Mouse (Mus musculus): ENCODE measurements around the gene Gm28048.

Gm28048 gene

GRCm38 (mm10) chr11:22981984-22982757 is at the start of gene Gm28048, which contains the start of gene Commd1:
Gene Gm28048, minus strand, starts transcription at chr11:22982090.
Gene Commd1, minus strand, starts transcription at chr11:22982382.
- in situ Hi-C loops (cut with MboI): no loop called here

- in situ Hi-C loops (cut with MboI): no loop called here
Observed at GRCm38 (mm10) chr11:23029399-23029798, 47.5 kb upstream of the Gm28048 start.

- in situ Hi-C loops (cut with MboI): no loop called here
Observed at GRCm38 (mm10) chr11:23028957-23029356, 47.1 kb upstream of the Gm28048 start.

GRCm38 (mm10) chr11:23024169-23024568 is 42.3 kb upstream of the Gm28048 start:
- in situ Hi-C loops (cut with MboI): no loop called here

- in situ Hi-C loops (cut with MboI): no loop called here
Observed at GRCm38 (mm10) chr11:23023155-23023554, 41.3 kb upstream of the Gm28048 start.

GRCm38 (mm10) chr11:23020841-23021240 is 39.0 kb upstream of the Gm28048 start:
- in situ Hi-C loops (cut with MboI): no loop called here

GRCm38 (mm10) chr11:23020116-23020770 is 38.4 kb upstream of the Gm28048 start:
- in situ Hi-C loops (cut with MboI): no loop called here

GRCm38 (mm10) chr11:23017943-23018342 is 36.1 kb upstream of the Gm28048 start:
- in situ Hi-C loops (cut with MboI): no loop called here

- in situ Hi-C loops (cut with MboI): no loop called here
Observed at GRCm38 (mm10) chr11:23014996-23015395, 33.1 kb upstream of the Gm28048 start.

- in situ Hi-C loops (cut with MboI): no loop called here
Observed at GRCm38 (mm10) chr11:23013580-23014294, 31.8 kb upstream of the Gm28048 start.

- in situ Hi-C loops (cut with MboI): no loop called here
Observed at GRCm38 (mm10) chr11:23013096-23013495, 31.2 kb upstream of the Gm28048 start.

- in situ Hi-C loops (cut with MboI): loop anchor here (10.0 kb wide), 1 partner anchor 256 kb away; no protein-coding TSS in a partner anchor
Observed at GRCm38 (mm10) chr11:23008824-23009200, 26.9 kb upstream of the Gm28048 start.

GRCm38 (mm10) chr11:23008181-23008823 is 26.4 kb upstream of the Gm28048 start:
- in situ Hi-C loops (cut with MboI): loop anchor here (10.0 kb wide), 1 partner anchor 256 kb away; no protein-coding TSS in a partner anchor

- in situ Hi-C loops (cut with MboI): loop anchor here (10.0 kb wide), 1 partner anchor 257 kb away; no protein-coding TSS in a partner anchor
Observed at GRCm38 (mm10) chr11:23007481-23008180, 25.7 kb upstream of the Gm28048 start, which contains the start of gene Fam161a. Gene Fam161a, plus strand, starts transcription at chr11:23007531.

- in situ Hi-C loops (cut with MboI): loop anchor here (10.0 kb wide), 1 partner anchor 258 kb away; no protein-coding TSS in a partner anchor
Observed at GRCm38 (mm10) chr11:23007166-23007480, 25.2 kb upstream of the Gm28048 start.

- in situ Hi-C loops (cut with MboI): loop anchor here (10.0 kb wide), 1 partner anchor 260 kb away; no protein-coding TSS in a partner anchor
Observed at GRCm38 (mm10) chr11:23005276-23005675, 23.4 kb upstream of the Gm28048 start.

- in situ Hi-C loops (cut with MboI): no loop called here
Observed at GRCm38 (mm10) chr11:22998308-22998707, 16.4 kb upstream of the Gm28048 start.

- in situ Hi-C loops (cut with MboI): no loop called here
Observed at GRCm38 (mm10) chr11:22995461-22995860, 13.6 kb upstream of the Gm28048 start.

- in situ Hi-C loops (cut with MboI): no loop called here
Observed at GRCm38 (mm10) chr11:22994271-22994670, 12.4 kb upstream of the Gm28048 start.

- in situ Hi-C loops (cut with MboI): no loop called here
Observed at GRCm38 (mm10) chr11:22991218-22991835, 9.4 kb upstream of the Gm28048 start.

Data from mature B cell (primary cell).